Mouse (Mus musculus): ENCODE results near the gene Krtap4-8.
"Not testable (repeated sequence)": the region's sequence is repeated elsewhere in the genome, so short reads cannot be mapped to it uniquely, and the experiment has no call there.

DNA sequence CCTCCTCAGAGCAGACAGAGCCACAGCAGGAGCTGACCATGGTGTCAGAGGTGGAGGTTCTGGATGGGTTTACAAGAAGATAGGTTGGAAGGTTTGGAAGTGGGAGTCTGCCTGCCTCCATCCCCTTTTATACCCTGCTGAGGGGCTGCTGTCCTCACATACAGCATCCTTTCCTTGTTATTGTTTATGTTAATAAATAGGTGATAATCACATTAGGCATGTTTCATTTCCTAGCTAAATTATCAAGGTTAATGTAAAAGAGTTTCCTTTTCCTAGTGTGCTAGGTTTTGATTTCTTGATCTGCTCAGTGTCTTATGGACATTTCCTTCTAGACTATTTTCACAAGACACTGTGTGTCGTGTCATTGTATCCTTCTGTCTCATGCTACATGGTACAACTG, 18.3 kb upstream of the Krtap4-8 start, which contains the start of gene Gm11569:
- TF ChIP-seq CTCF, EP300 (IDR thresholded peaks at IDR 0.05; ENCODE audit: low read depth): not testable (repeated sequence)
